Mouse (Mus musculus) frontal cortex, postnatal 10 days (tissue): ENCODE measurements around the gene Dusp1.

ENCODE experiments used
- DNase-seq, 2 experiments: peaks; one replicate each; pipeline ENCODE4 v3.0.0; 2022; ENCODE audit warnings: low spot score in 2 of 2, mixed read lengths in 1 of 2

Gene Dusp1

GRCm38 (mm10) chr17:26524801-26525200 lies 37.1 kb downstream of the Dusp1 start:
- no peak for DNase-seq

DNA sequence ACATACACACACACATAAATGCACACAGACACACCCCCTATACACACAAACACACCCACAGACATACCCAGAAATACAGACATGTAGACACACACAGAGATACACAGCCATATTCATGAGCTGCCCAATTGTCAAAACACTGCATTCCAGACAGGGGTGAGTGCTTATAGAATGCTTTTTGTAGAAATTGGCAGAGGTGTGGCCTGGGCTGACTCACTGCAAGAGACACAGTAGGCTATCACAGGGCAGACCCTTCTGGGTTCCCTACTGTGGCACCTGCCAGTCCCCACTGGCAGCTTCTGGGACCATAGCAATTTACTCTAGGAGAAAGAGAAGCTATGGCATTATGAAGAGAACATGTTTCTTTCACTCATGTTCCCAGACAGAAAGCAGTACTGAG lies 37.6 kb downstream of the Dusp1 start:
- no peak for DNase-seq

GRCm38 (mm10) chr17:26522711-26523110 lies 39.2 kb downstream of the Dusp1 start:
- DNase-seq = no peak

DNA sequence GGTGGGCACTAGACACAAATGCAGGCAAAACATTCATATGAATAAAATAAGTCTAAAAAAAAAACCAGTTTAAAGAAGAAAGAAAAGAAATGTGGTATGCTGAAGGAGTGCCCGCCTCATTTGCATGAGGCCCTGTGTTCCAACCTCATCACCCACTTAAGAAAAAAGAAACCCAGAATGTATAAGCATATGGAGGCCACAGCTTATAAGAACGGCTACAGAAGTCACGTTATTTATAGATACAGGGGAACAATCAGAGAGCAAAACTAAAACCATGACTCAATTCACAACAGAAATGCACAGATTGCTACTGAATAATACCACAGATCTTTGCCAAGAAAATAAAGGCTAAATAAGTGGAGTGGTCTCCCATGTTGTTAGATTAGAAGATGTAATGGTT lies 43.6 kb downstream of the Dusp1 start:
- DNase-seq = no peak

- DNase-seq = no peak
Observed at GRCm38 (mm10) chr17:26515675-26516074, 46.3 kb downstream of the Dusp1 start.

DNA sequence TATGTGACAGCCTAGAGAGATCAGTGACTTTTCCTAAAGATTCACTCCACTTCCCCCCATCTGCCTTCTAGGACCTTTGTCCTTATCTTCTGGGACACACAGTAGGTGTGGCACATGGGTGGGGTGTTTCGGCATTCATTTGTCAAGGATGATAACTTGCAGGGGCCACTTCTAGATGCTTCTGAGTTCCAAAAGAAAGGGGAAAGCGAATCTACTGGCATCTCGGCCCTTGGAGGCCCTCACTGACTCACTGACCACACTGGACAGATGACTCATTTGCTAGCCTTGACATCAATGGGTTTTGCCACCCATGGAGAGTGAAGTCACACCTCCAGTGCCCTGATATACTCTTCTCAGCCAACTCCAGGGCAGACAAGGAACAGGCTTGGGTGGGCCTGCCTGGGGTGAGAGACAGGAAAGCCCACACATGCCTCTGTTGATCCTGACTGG lies 47.3 kb downstream of the Dusp1 start:
- DNase-seq = no peak

DNA sequence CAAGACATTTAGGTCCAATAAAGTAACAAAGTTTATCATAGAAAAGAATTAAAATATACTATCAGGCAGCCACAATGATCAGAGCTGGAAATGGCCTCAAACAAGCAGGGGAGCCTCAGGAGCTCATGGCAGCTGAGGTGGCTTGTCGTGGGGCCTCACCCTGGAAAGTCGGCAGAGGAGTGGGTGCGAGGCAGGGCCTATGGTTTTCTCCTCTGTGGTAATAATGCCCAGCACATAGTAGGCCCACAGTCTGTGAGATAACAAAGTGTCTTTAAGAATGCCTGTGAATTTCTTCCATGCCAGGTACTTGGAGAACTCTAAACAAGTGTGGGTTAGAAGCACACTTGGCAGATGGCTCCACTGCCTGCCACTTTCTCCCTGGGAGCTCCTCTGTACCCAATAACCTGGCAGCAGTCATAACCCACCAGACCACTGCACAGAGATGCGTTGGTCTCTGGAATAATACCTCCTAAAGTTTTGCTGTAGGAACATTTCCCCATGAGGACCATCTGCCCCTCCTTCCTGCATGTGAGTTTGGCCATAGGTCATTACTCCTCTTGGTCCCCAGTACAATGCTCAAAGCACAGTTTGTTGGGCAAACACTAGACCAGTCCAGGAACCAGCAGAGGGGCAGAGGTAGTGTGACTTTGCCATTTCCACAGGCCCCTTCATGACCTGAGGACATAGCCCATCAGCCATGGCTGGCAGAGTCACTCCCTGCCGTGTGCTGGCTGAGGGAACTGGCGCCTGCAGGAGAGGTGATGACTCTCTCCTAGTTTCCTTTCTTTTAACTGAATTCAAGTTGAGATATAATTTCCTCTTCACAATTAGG lies 48.3 kb downstream of the Dusp1 start:
- DNase-seq = no peak

DNA sequence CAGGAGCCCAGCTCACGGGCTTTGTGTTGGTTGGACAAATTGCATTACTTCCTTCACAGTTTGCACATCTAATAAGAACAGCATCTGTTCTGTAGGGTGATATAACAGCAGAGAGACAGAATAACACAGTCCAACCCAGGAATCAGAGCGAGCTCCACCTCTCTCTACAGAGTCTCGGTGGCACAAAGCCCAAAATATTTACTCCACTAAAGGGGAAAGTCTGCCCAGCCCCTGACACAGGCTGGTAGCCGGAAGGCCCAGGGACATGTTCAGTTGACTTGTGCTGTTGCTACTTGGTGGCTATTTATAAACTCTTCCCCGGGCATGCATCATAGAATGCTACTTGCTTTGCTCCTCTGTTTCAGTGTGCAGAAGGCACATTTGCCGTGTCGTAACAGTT lies 49.0 kb downstream of the Dusp1 start:
- no peak for DNase-seq

DNA sequence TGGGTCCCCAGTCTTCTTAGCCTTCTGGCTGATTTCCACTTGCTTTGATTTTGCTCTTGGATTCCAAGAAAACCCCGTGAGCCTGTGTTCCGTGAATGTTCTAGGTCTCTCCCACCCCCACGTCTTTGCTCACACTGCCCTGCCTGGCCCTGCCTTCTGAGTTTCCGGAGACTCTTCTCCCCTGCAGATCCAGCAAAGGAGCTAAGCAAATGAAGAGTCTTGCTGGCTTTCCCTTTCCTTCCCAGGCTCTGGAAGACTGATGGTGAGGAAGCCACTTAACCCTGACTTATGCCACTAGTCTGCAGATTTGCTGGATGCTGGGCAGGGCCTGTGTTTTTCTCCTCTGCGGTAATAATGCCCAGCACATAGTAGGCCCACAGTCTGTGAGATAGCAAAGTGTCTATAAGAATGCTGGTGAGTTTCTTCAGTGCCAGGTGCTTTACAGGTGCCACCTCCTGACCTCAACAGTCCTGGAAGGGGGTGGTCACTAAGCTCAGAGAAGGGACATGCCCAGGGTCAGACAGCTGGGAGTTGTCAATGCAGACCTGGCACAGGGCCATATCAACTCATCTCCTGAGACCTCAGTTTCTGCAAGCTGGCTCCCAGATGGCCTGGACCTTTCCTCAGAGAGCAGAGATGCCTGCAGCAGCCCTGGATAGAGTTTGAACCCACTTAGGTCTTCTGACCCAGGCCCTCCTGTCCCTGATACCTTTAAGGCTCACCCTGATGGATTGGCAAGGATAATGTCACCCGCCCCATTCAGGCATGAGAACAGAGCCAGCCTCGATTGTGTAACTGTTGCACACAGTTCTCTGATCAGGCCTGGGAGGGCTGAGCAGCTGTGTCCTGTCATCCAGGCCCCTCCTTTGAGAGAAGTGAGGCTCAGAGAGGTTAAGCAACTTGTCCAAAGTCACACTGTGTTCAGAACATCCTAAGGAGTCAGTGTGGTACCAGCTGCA lies 49.8 kb downstream of the Dusp1 start:
- no peak for DNase-seq

DNA sequence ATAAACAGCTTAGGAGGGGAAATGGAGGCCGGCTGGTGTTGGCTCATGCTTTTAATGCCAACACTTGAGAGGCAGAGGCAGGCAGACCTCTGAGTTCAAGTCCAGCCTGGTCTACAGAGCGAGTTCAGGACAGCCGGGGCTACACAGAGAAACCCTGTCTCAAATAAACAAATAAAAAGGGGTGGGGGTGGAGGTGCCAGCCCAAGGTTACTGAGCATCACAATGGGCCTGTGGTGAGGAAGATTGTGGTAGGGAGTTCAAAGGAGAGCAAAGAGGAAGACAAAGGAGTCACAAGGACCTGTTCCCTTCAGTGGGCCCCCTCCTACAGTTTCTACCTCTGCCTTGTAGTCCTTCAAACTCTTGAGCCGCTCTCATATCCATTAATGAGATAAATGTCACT lies 50.7 kb downstream of the Dusp1 start:
- no peak for DNase-seq

DNA sequence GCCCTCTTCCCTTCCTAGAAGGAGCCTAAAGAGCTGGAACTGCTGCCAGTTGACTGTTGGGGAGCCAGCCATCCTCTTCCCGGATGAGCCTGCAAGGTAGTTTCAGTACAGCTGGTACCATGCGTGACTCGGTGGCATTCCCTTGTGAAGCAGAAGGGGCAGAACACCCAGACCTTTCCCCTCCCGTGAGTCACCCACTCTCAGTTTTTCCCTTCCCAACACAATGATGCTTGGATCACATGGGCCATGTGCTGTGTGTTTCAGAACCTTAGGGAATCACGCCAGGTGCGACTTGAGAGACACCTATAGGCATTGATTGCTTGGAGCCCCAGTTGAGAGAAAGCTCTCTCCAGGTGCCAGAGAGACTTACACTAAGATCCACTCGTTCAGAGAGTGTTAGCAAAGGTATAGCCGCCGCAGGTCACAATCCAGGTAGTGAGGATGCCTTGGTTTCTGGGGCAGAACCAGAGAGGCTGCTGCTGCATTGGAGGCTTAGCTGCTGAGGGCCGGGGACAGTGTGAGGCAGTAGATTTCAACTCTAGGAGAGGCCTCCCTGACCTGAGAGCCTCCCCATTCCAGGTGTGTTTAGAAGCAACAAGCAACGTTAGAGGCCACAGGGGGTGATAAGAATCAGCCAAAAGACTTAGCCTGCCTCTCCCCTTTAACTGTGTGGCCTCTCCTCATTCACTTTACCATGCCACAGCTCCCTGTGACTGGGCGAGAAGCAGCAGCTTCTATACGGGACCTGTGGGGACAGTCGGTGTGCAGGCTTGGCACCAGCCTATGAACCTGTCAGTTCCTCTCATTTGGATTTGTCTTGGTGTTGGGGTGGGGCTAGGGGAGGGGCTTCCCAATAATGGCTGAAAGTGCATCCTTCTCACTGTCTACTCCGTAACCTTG lies 51.5 kb downstream of the Dusp1 start:
- no peak for DNase-seq

DNA sequence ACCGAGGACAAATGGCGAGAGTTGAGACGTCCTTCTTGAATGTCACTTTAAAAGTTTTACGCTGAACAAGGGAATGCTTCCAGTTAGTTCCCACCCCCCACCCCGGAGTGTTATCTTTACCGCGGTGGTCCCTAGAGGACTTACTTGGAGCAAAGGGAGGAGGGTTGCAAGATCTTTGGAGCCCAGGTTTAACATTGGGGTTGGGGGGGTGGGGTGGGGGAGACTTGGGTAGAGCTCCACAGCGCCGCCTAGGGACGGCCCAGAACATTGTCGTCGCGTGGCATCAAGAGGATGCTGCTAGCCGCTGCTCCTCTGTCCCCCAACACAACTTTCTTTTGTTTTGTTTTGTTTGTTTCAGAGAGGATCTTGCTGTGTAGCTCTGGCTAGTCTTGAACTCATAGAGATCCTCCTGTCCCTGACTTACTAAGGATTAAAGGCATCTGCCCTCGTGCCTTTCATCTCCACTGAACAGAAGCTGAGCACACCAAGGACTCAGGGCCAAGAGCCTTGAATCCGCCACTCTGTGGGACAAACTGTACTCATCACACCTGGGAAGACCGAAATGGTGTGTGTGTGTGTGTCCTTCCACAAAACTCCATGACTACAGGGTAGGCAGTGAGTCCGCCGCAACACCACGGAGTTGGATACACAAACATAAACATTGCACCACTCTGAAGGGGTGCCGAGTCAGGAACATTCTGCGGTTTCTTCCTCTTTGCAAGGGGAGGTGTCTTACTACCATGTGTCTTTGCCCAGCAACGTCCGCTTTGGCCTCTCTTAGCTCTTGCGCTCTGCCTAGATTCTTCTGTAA lies 52.8 kb downstream of the Dusp1 start:
- peak in 1 of 2 experiments; percentile 39 for DNase-seq

DNA sequence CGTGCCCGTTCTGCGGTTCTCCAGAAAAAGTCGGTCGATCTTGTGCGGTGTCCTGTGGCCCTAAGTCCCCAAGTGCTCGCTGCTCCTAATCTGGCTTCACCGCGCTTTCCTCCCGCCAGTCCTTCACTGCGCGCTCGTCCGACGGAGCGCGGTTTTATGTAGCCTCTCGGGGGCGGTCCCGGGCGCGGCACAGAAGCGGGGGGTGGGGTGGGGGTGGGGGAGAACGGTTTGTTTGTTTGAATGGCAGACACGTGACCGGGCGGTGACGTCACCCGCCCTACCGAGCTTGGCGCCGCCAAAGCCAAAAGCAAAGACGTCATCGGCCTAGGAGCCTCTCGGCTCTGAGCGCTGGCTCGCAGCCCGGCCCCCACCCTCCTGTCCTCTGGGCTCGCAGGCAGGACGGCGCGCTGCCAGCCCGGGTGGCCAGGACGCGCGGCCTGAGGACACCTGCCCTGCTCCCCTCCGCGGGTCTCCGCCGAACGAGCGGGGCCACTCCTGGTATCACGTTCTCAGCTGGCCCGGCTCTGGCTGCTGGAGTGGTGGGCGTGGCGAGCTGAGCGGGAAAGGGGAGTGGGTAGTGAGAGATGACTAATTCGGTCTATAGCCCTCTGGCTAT lies 53.5 kb downstream of the Dusp1 start:
- DNase-seq = peak; percentile 94

- peak; percentile 74 to 77 for DNase-seq
Observed at GRCm38 (mm10) chr17:26507966-26508344, 54.0 kb downstream of the Dusp1 start.

GRCm38 (mm10) chr17:26506997-26507871 lies 54.7 kb downstream of the Dusp1 start:
- peak; percentile 25 to 41 for DNase-seq

- DNase-seq = no peak
Observed at GRCm38 (mm10) chr17:26506031-26506641, 55.8 kb downstream of the Dusp1 start.

GRCm38 (mm10) chr17:26505181-26505581 lies 56.7 kb downstream of the Dusp1 start:
- DNase-seq = no peak

GRCm38 (mm10) chr17:26503981-26504671 lies 57.8 kb downstream of the Dusp1 start:
- peak; percentile 46 to 61 for DNase-seq
